Mouse (Mus musculus): ENCODE results near the gene Il18r1. TPM values are rescaled to one million over a fixed set of nuclear protein-coding genes. Genes with fewer than 3 reads are reported as not detected.
A peak's percentile ranks its signal among the peaks of the same experiment; 100 is the strongest.

The Il18r1 gene
- 0.14 and 0.27 TPM in 2 replicates for polyA plus RNA-seq (2015; fragmentation: Nextera tagmentation; extraction: Ambion mirVana)

- 45% methylated on average over 20 of the region's 20 CpGs for WGBS
- H3K4me3 ChIP-seq (replicated peaks), result no peak within 1 kb of the TSS
- no peak within 1 kb of the TSS for H3K27ac ChIP-seq
- no peaks in the 10 kb centered on the region for H3K9me3 ChIP-seq (replicated peaks)
- peak within 1 kb of the TSS; percentile 31 for H3K4me2 ChIP-seq
- no peaks in the 10 kb centered on the region for H3K4me1 ChIP-seq
- ATAC-seq (replicated peaks; ENCODE audit: low FRiP score), result no peak
- no peaks in the 10 kb centered on the region for H3K27me3 ChIP-seq
- H3K36me3 ChIP-seq, result no peaks in the 10 kb centered on the region
- H3K9ac ChIP-seq, result no peak within 1 kb of the TSS
Observed at GRCm38 (mm10) chr1:40465477-40466430, at the start of gene Il18r1. Gene Il18r1 (plus strand): TSS chr1:40465552.

GRCm38 (mm10) chr1:40417034-40417433 lies 48.3 kb upstream of the Il18r1 start:
- Histone ChIP-seq H3K4me1 (no peaks in the 10 kb centered on the region), H3K9ac (no peak overlapping the region), H3K4me2 (no peak overlapping the region), H3K36me3 (no peaks in the 10 kb centered on the region), H3K27me3 (no peaks in the 10 kb centered on the region), H3K4me3 (replicated peaks) (no peak overlapping the region), H3K9me3 (replicated peaks) (no peaks in the 10 kb centered on the region), H3K27ac (no peak overlapping the region)
- no peak for ATAC-seq (replicated peaks; ENCODE audit: low FRiP score)
- WGBS, result 88% methylated on average over 2 of the region's 2 CpGs

GRCm38 (mm10) chr1:40418512-40418911 lies 46.8 kb upstream of the Il18r1 start:
- Histone ChIP-seq H3K4me3 (replicated peaks) (no peak overlapping the region), H3K4me2 (no peak overlapping the region), H3K9ac (no peak overlapping the region), H3K27ac (no peak overlapping the region), H3K36me3 (no peaks in the 10 kb centered on the region), H3K4me1 (no peaks in the 10 kb centered on the region), H3K27me3 (no peaks in the 10 kb centered on the region), H3K9me3 (replicated peaks) (no peaks in the 10 kb centered on the region)
- no peak for ATAC-seq (replicated peaks; ENCODE audit: low FRiP score)
- WGBS, result 66% methylated on average over 5 of the region's 5 CpGs

GRCm38 (mm10) chr1:40423892-40424291 lies 41.5 kb upstream of the Il18r1 start:
- no peak overlapping the region for H3K4me3 ChIP-seq (replicated peaks)
- no peaks in the 10 kb centered on the region for H3K9me3 ChIP-seq (replicated peaks)
- H3K27me3 ChIP-seq, result no peaks in the 10 kb centered on the region
- no peak overlapping the region for H3K4me2 ChIP-seq
- WGBS, result 84% methylated on average over 6 of the region's 6 CpGs
- no peak for ATAC-seq (replicated peaks; ENCODE audit: low FRiP score)
- H3K36me3 ChIP-seq, result no peaks in the 10 kb centered on the region
- H3K4me1 ChIP-seq, result no peaks in the 10 kb centered on the region
- no peak overlapping the region for H3K9ac ChIP-seq
- no peak overlapping the region for H3K27ac ChIP-seq

- no peak for ATAC-seq (replicated peaks; ENCODE audit: low FRiP score)
- no peak overlapping the region for H3K4me3 ChIP-seq (replicated peaks)
- no peaks in the 10 kb centered on the region for H3K4me1 ChIP-seq
- H3K36me3 ChIP-seq, result no peaks in the 10 kb centered on the region
- no peak overlapping the region for H3K27ac ChIP-seq
- 85% methylated on average over 9 of the region's 9 CpGs for WGBS
- no peak overlapping the region for H3K4me2 ChIP-seq
- H3K9ac ChIP-seq, result no peak overlapping the region
- H3K27me3 ChIP-seq, result no peaks in the 10 kb centered on the region
- no peaks in the 10 kb centered on the region for H3K9me3 ChIP-seq (replicated peaks)
Observed at GRCm38 (mm10) chr1:40427270-40427669, 38.1 kb upstream of the Il18r1 start.

GRCm38 (mm10) chr1:40427901-40428300 lies 37.5 kb upstream of the Il18r1 start:
- Histone ChIP-seq H3K4me1 (no peaks in the 10 kb centered on the region), H3K36me3 (no peaks in the 10 kb centered on the region), H3K9me3 (replicated peaks) (no peaks in the 10 kb centered on the region), H3K4me2 (no peak overlapping the region), H3K9ac (no peak overlapping the region), H3K27me3 (no peaks in the 10 kb centered on the region), H3K4me3 (replicated peaks) (no peak overlapping the region), H3K27ac (no peak overlapping the region)
- no peak for ATAC-seq (replicated peaks; ENCODE audit: low FRiP score)
- WGBS, result 92% methylated on average over 1 of the region's 1 CpGs

- Histone ChIP-seq H3K9me3 (replicated peaks) (no peaks in the 10 kb centered on the region), H3K4me1 (no peaks in the 10 kb centered on the region), H3K4me3 (replicated peaks) (no peak within 1 kb of the TSS), H3K27me3 (no peaks in the 10 kb centered on the region), H3K36me3 (no peaks in the 10 kb centered on the region), H3K9ac (no peak within 1 kb of the TSS), H3K27ac (no peak within 1 kb of the TSS), H3K4me2 (no peak within 1 kb of the TSS)
- WGBS, result 80% methylated on average over 5 of the region's 5 CpGs
- no peak for ATAC-seq (replicated peaks; ENCODE audit: low FRiP score)
Observed at GRCm38 (mm10) chr1:40428910-40429675, 36.3 kb upstream of the Il18r1 start, which contains the start of gene Il1rl1. Gene Il1rl1 (plus strand): TSS chr1:40429570.

GRCm38 (mm10) chr1:40430143-40430834 lies 35.1 kb upstream of the Il18r1 start:
- WGBS, result 81% methylated on average over 4 of the region's 4 CpGs

GRCm38 (mm10) chr1:40432169-40432568 lies 33.2 kb upstream of the Il18r1 start:
- Histone ChIP-seq H3K4me1 (no peaks in the 10 kb centered on the region), H3K27me3 (no peaks in the 10 kb centered on the region), H3K4me3 (replicated peaks) (no peak overlapping the region), H3K27ac (no peak overlapping the region), H3K4me2 (no peak overlapping the region), H3K9me3 (replicated peaks) (no peaks in the 10 kb centered on the region), H3K36me3 (no peaks in the 10 kb centered on the region), H3K9ac (no peak overlapping the region)
- 87% methylated on average over 2 of the region's 2 CpGs for WGBS
- no peak for ATAC-seq (replicated peaks; ENCODE audit: low FRiP score)

More at GRCm38 (mm10) chr1:40430143-40430834, 35.1 kb upstream of the Il18r1 start:
- H3K4me2 ChIP-seq, result no peak overlapping the region
- no peaks in the 10 kb centered on the region for H3K27me3 ChIP-seq
- H3K4me3 ChIP-seq (replicated peaks), result no peak overlapping the region
- no peak overlapping the region for H3K27ac ChIP-seq
- ATAC-seq (replicated peaks; ENCODE audit: low FRiP score), result no peak
- no peak overlapping the region for H3K9ac ChIP-seq
- no peaks in the 10 kb centered on the region for H3K9me3 ChIP-seq (replicated peaks)
- no peaks in the 10 kb centered on the region for H3K36me3 ChIP-seq
- H3K4me1 ChIP-seq, result no peaks in the 10 kb centered on the region

GRCm38 (mm10) chr1:40435936-40436335 lies 29.4 kb upstream of the Il18r1 start:
- Histone ChIP-seq H3K9me3 (replicated peaks) (no peaks in the 10 kb centered on the region), H3K4me1 (no peaks in the 10 kb centered on the region), H3K4me2 (no peak overlapping the region), H3K27me3 (no peaks in the 10 kb centered on the region), H3K36me3 (no peaks in the 10 kb centered on the region), H3K4me3 (replicated peaks) (no peak overlapping the region), H3K9ac (no peak overlapping the region), H3K27ac (no peak overlapping the region)
- 91% methylated on average over 3 of the region's 3 CpGs for WGBS
- ATAC-seq (replicated peaks; ENCODE audit: low FRiP score), result no peak

- no peaks in the 10 kb centered on the region for H3K36me3 ChIP-seq
- no peaks in the 10 kb centered on the region for H3K4me1 ChIP-seq
- H3K27me3 ChIP-seq, result no peaks in the 10 kb centered on the region
- no peak for ATAC-seq (replicated peaks; ENCODE audit: low FRiP score)
- H3K4me3 ChIP-seq (replicated peaks), result no peak overlapping the region
- no peak overlapping the region for H3K4me2 ChIP-seq
- 81% methylated on average over 2 of the region's 2 CpGs for WGBS
- H3K9ac ChIP-seq, result no peak overlapping the region
- H3K27ac ChIP-seq, result no peak overlapping the region
- H3K9me3 ChIP-seq (replicated peaks), result no peaks in the 10 kb centered on the region
Observed at GRCm38 (mm10) chr1:40437340-40437739, 28.0 kb upstream of the Il18r1 start.

- H3K9me3 ChIP-seq (replicated peaks), result no peaks in the 10 kb centered on the region
- ATAC-seq (replicated peaks; ENCODE audit: low FRiP score), result no peak
- H3K4me2 ChIP-seq, result no peak overlapping the region
- H3K4me3 ChIP-seq (replicated peaks), result no peak overlapping the region
- H3K27ac ChIP-seq, result no peak overlapping the region
- no peak overlapping the region for H3K9ac ChIP-seq
- no peaks in the 10 kb centered on the region for H3K36me3 ChIP-seq
- no peaks in the 10 kb centered on the region for H3K4me1 ChIP-seq
- WGBS, result 80% methylated on average over 8 of the region's 8 CpGs
- H3K27me3 ChIP-seq, result no peaks in the 10 kb centered on the region
Observed at GRCm38 (mm10) chr1:40439504-40439903, 25.8 kb upstream of the Il18r1 start.
